Mouse (Mus musculus): ENCODE results near the gene Camk1d.

DNA sequence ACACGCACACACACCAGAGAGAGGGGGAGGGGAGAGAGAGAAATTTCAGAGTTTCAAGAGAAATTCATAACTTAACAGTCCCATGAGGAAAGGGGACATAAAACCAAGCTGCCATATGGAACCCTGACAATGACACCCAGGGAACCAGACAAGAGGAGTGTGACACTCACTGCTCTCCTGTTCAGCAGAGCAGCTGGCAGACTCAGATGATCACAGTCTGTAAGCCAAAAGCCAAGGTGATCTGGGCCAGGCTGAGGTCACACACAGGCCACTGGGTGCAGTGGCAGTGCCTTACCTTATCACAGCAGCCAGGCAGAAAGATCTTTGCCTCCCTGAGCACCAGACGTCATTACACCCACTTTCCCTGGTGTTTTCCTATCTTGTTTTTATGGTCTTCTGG is 258.2 kb downstream of the Camk1d start:
- no peak for TF ChIP-seq POLR2A (IDR thresholded peaks at IDR 0.05; ENCODE audit: control insufficient read depth, extremely low read depth, insufficient read depth, low read length, poor library complexity)
- no peak for TF ChIP-seq CTCF (IDR thresholded peaks at IDR 0.05; ENCODE audit: borderline replicate concordance, control insufficient read depth, extremely low read depth, insufficient read depth, low read length, poor library complexity)
